Mouse (Mus musculus) lung, postnatal 25 days (tissue): ENCODE results near the gene Trim33.

Experiments
- DNase-seq: peaks from one replicate; pipeline ENCODE4 v3.0.0; 2022; ENCODE audit warnings: low spot score

The Trim33 gene

GRCm38 (mm10) chr3:103400807-103401206 is 121.7 kb downstream of the Trim33 start:
- DNase-seq, result no peak

GRCm38 (mm10) chr3:103401342-103402098 is 122.4 kb downstream of the Trim33 start:
- no peak for DNase-seq

DNA sequence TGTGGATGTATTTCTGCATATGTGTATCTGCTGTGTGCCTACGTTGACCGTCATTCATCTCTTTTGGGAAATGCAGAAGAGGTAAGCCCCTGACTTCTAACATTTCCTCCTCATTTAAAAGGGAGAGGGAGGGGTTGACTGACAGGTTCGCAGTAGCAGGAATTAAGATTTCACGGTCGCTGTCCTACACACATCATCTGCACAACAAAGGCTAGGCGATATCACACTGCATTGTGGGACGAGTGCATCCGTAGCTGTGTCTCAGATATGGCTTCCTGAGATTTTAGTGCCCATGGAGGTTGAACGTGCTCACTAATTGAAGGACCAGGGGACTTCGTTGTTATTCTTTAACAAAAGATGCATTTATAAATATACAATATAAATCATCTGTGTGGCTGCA is 123.1 kb downstream of the Trim33 start:
- no peak for DNase-seq

GRCm38 (mm10) chr3:103405135-103405534 is 126.0 kb downstream of the Trim33 start:
- no peak for DNase-seq

DNA sequence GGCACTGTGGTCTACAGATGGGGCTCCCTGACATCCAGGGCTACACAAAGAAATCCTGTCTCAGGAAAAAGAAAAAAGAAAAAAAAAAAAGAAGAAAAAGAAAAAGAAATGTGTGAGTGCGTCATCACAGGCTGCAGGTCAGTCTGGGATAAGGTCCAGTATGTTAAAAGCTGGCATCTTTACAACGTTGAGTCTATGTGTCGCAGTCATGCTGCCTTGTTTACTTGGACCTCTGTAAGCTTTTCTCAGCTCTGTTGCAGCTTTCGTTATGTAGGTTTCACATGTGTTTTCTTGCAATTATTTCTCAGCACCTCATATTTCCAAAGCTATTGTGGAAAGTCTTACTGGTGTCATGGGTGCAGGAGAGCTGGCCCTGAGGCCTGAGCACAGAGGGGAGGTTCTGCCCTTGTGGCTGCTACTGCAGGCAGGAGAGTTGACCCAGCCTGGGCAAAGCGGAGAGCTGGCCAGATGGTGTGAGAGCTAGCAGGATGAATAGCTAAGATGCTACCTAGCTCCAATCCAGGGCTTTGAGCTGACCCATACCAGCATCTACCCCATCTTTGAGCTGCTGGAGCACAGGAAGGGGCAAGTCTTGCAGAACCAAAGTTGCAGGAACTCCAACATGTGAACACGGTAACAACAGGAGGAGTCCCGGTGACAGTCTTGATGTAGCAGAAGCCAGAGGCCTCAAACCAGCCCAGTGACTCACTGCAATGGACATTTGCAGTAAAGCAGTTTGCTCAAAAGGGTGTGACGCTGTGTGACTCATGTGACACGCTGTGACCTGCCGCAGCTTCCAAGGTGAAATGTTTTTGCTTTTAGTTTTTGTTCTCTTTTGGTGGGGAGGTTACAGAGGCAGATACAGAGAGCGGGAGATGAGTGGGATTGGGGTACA is 127.0 kb downstream of the Trim33 start:
- DNase-seq, result no peak
